Mouse (Mus musculus) megakaryocyte, embryonic 14.5 days (primary cell): ENCODE measurements at regions not wholly inside any gene's neighbourhood (a gene's known extent, or its start where the extent isn't known, plus 50 kb on each side); places are given as distances from the start of the nearest gene placed in this dataset.

Source experiments
- FLI1 ChIP-seq: IDR thresholded peaks from 2 replicates; pipeline ENCODE4 v1.6.1; 2012; ENCODE audit warnings: low read length, inconsistent platforms, mixed read lengths
- GATA1 ChIP-seq: IDR thresholded peaks from 3 replicates; pipeline ENCODE4 v1.6.1; 2012; ENCODE audit warnings: mixed read lengths, low read length, inconsistent platforms, borderline replicate concordance

DNA sequence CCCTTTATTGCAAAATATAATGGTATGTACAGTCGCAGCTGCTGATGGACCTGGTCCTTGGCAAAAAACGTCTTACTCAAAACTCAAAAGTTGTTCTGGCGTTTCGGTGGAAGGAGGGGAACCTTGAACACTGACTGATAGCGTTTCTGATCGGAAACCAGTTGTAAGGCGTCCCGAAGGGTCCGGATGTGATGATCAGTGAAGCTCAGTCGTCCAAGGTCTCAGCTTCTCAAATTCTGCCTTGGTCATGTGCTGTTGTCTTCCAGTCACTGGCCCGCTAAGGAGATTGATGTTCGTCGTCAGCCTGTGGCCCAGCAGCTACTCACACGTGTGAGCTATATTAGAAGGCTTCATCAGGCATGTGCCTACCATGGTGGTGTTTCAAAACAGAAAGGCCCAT lies 173.5 kb downstream of the Slc38a4 start:
- TF ChIP-seq GATA1: no peak
- no peak for TF ChIP-seq FLI1
